Mouse (Mus musculus): Measurements from ENCODE around the gene Gpsm1.

DNA sequence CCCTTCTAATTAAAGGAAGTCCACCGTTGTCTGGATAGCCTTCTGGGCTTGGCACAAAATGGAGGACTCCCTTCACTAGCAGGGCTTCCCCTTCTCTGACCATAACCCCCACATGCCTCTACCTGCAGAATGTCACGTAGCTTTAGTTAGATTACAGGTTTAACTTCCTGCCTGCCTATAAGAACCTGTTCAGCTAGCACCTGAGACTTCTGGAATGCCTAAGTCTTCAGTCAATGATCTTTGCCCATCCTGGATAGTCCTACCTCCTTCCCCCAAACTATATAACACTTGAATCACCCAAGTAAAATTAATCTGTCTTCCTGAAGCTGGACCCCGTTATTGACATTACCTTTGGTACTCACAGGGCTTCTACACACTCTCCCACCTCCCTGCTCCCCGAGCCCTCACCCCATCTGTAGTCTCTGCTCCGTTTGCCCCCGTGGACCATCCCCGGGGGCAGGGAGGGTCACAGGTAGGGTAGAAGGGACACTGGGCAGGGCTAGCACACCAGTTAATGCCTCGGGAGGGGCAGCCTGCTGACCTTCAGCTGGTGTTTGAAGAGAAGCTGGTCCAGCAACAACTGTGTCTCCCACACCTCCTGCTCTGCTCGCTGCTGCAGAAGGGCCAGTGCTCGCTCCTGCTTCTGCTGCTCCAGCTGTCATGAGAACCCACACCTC is 49.1 kb upstream of the Gpsm1 start:
- TF ChIP-seq POLR2A (IDR thresholded peaks at IDR 0.05; ENCODE audit: control insufficient read depth, low read depth, low read length) (no peak), CTCF (IDR thresholded peaks at IDR 0.05; ENCODE audit: control insufficient read depth, insufficient read depth, insufficient replicate concordance, low read depth, low read length) (no peak)

Measured in testis, adult 2 months (tissue).